Mouse (Mus musculus) ES-CJ7 (cell line): ENCODE data around the gene Nhlrc2.
A peak's percentile ranks its signal among the peaks of the same experiment; 100 is the strongest.

Experiments used
- DNase-seq: peaks from one replicate; pipeline ENCODE4 v3.0.0; 2011; ENCODE audit warnings: low read depth, low spot score

Nhlrc2 gene

DNA sequence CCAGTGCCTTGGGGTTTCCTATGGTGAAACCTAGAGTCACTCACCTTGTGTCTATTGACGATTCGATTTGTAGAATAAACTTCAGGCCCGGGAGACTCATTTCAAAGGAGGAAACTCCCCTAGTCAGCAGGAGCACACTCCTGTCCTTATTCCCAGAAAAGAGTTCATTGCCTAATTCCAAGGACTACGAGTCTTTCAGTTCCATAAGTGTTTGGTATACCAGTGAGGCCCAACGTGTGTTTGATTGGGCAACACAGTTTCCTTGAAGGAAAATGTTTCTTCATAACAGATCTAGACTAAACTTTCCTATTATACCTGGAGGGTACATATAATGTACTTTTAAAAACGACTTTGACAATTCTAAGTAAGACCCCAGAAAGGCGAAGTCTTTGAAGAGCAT, 73.8 kb downstream of the Nhlrc2 start:
- DNase-seq: no peak

DNA sequence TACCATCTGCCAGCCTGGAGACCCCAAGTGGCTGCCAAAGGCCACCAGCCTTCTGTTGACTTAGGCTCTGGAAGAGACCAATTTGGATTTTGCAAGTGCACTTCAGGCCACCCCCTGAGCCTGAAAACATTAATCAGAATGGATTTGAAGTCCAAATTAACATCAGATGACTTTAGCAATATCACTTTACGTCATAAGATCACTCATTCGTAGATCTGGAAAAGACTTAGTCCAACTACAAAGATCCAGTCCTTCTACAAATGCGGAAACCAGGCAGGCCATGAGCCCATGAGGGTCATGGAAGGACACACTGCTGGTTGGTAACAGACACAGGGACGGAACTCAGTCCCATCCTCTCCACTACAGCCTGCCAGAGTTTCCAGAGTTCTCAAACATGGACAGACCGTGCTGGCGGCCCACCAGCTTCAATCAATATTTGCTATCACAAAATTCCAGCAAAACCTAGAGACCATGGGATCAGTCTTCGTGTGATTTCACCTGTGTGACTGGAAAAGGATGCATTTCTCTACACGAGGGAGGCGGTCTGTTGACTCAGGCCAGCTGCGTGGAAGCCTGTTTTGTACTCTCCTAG, 79.9 kb downstream of the Nhlrc2 start:
- DNase-seq: no peak

DNA sequence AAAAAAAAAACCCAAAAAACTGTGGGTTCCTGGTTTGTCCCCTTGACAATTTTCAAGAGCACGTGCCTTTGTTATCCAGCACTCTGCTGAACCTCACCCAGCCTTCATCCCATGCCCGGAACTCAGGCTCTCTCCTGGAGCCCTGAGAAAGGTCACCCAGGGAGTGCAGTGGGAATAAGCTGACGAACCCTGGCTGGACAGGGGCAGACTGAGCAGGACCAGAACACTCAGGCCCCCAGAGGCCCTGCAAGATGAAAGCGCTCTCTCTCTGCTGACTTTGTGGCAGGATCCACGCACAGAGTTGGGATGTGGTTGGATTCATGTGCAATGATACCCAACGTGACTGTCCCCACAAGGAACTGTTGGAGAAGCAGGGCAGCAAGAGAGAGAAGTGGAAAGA, 81.6 kb downstream of the Nhlrc2 start:
- DNase-seq: no peak

DNA sequence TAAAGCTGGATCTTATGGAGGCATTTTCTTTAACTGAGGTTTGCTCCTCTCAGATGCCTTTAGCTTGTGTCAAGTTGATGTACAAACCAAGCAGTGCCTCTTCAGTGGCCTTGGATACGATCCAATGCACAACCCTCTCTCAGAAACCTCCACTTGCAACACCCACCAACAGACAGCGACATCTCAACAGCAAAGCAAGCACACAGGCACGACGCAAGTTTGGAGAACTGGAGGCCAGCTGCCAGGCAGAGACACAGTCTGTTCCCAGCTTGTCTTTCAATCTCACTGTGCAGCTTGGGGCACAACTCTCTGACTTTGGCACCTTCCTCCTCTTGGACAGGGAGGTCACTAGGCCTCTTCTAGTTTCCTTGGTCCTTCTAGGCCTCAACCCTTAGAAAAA, 83.0 kb downstream of the Nhlrc2 start:
- DNase-seq: no peak

DNA sequence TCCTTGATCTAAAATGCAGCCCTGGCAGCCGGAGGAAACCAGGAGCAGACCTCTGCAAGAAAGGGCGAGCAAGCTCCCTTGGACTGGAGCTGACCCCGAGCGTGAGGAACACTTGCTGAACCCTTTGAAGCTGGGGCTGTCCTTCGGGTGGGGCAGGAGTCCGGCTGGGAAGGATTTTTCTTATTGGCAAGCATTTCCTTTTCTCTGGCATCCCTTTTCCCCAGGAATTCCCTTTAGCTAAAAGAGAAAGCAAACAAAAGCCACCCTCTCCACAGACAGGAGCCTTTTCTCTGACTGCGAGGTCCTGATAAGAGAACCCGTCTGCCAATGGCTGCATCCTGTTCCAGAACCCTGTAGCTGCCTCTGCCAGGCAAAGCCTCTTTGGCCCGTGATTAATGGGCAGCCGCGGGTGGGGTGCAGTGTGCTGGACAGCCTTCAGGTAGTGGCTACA, 83.4 kb downstream of the Nhlrc2 start:
- DNase-seq: no peak

DNA sequence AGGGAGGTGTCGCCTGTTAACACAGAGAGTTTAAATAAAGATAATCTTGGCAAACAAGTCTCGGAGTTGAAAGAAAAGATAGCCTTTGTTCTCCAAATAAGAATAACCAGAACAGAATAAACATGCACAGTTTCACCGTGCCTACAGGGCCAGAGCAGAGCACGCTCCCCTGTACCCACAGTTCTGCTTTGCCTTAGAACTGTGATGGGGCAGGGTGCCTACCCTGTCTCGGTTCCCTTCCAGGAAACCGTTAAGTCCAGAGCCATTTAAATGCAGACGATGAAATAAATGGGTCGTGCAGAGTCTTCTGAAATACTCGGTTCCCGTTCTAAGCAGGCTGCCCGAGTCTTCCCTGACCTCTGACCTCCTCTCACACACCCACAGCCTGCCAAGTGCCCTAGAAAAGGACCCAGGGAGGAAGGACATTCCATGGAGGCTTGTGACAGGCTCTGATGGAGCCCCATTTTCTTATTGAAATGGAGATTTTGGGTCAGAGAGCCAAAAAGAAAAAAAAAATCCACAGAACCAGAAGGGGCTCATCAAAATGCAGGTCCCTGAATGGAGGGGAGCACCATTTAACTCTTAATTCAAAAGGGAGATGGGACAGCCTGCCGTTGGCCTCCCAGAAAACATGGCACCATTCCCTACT, 89.1 kb downstream of the Nhlrc2 start:
- peak; percentile 11 for DNase-seq

DNA sequence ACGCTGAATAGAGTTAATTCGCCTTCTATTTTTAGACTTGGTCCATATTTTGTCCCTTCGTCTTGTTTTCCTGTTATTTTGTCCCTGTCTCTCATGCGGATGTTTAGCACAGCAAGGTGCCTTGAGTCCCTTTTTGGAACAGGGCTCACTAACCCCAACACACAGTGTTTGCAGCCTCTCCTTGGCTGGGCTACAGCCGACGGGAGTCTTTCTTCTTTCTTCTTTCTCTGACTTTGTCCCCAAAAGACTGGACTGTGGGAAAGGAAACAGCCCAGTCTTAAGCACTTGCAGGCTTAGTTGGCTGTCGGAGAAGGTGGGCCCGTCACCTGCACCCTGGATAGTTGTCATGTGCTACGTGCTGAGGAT, 89.6 kb downstream of the Nhlrc2 start:
- DNase-seq: no peak

DNA sequence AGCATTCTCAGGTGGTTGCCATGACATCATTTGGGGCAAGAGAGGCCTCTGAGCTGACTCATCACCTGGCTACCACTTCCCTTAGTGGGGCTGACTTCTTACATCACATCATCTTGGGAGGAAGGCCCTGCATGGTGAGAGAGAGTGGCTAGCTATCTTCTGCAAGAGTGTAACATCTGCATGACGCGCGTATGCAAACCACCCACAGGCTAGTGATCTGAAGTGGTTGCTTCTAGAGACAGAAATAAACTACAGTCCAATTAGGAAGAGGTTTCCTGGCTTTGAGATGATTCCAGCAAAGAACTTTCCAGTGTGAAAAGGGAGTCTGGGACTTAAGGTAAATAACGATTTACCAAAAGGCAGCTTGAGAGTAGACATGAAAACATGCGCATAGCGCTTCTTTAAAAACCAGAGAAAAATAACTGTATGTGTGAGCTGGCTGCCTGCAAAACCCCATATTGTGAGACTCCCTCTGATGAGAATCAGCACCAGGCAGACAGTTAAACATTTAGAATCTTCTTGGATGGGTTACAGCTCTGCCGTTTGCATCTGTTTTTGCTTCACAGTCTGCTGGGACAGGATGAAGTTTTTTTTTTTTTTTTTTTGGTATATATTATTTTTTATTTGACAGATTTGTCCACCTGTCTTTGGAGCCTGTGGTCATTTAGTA, 99.5 kb downstream of the Nhlrc2 start:
- DNase-seq: no peak

DNA sequence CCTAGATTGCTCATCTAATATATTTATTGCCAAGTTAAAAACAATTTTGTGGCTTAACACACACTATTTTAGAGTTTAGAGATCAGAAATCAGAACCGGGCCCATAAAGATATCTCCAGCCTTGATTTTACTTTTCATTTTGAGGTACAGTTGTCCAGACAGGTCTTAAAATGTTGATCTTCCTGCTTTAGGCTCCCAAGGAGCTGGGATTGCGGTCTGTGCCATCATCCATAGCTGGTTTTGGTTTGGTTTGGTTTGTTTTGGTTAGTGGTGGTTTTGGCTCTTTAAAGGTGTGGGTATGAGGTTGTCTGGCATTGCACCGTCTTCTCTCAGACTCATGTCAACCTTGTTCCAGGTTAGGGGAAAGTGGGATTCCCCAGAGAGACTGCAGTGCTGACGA, 103.2 kb downstream of the Nhlrc2 start:
- no peak for DNase-seq

DNA sequence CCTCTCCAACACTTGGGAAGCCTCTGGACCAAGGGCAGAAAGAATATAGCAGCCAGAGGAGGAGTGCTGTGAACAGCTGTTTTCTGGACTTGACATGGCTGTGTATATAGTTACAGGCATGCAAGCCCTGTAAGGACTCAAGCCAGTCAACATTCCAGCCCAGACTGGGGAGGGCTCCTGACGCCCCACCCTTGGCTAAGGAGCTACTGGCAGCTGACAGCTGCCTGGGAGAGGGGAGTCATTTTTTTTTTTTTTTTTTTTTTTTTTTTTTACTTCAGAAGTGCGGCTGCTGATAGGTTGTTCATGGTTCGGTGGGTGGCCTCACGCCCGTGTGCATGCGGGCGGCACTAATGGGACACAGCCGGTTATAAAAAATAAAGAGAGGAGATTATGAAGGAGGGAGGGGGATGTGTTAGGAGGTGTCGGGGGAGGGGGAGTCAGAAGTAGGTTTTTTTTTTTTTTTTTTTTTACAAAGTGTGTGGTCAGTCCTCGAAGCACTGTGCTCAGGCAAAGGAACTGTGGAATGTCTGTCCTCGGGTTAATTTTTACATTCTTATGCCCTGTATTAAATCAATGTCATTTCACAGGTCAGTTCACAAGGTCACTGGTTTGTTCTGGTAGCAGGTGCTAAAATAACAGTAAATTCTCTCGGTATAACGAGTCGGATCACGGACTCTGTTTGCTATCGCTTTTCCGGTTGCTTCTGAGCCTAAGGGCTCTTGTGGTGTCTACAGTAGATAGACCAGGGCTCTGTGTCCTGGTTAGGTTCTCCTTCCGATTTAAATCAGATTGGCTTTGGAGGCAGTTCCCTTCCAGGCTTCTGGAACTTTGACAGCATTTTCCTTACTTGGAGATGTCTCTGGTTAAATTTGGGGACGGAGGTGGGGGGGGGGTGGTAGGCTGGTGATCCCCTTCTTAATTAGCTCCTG, 104.2 kb downstream of the Nhlrc2 start:
- no peak for DNase-seq
